Mouse (Mus musculus): ENCODE results near the gene Usp46.

GRCm38 (mm10) chr5:74050903-74051302, 17.3 kb downstream of the Usp46 start:
- no peak for TF ChIP-seq CTCF (IDR thresholded peaks at IDR 0.05; ENCODE audit: low read depth)
- TF ChIP-seq EP300 (IDR thresholded peaks at IDR 0.05; ENCODE audit: low read depth): no peak

Data from heart, postnatal 0 days (tissue).